Mouse (Mus musculus): ENCODE data around the gene Smox. TPM values are rescaled to one million over a fixed set of nuclear protein-coding genes. Genes with fewer than 3 reads are reported as not detected.

The Smox gene
- polyA plus RNA-seq, 1 experiment from 2014 or later: 35.7 TPM

DNA sequence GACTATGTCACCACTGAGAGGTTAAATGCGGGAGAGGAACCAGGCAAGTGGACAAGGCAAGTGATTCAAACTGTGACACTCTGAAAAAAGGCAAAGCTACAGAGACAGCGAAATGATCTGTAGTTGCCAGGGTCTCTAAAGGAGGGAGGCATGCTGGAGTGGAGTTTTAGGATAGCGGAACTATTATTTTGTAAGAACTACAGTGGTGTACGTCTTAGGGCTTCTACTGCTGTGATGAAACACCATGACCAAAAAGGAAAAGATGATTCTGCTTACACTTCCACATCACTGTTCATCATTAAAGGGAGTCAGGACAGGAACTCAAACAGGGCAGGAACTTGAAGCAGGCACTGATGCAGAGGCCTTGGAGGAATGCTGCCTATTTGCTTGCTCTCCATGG lies 12.4 kb upstream of the Smox start:
- 85% methylated on average over 4 of the region's 4 CpGs for WGBS
- H3K4me2 ChIP-seq (ENCODE audit: low read depth, low read length): no peak overlapping the region
- no peak overlapping the region for H3K4me3 ChIP-seq (replicated peaks; ENCODE audit: low read length)
- H3K9me3 ChIP-seq (replicated peaks; ENCODE audit: control insufficient read depth, low read length): no peaks in the 10 kb centered on the region
- H3K9ac ChIP-seq (ENCODE audit: low read length): no peak overlapping the region
- H3K27me3 ChIP-seq (ENCODE audit: control insufficient read depth, insufficient read depth, low read length): no peaks in the 10 kb centered on the region
- H3K4me1 ChIP-seq (ENCODE audit: control insufficient read depth, insufficient read depth, low read length): no peaks in the 10 kb centered on the region
- H3K27ac ChIP-seq (ENCODE audit: low read length): no peak overlapping the region
- no peaks in the 10 kb centered on the region for H3K36me3 ChIP-seq (ENCODE audit: control insufficient read depth, insufficient read depth, low read length)
- no peak for ATAC-seq (ENCODE audit: insufficient read depth, low FRiP score)

DNA sequence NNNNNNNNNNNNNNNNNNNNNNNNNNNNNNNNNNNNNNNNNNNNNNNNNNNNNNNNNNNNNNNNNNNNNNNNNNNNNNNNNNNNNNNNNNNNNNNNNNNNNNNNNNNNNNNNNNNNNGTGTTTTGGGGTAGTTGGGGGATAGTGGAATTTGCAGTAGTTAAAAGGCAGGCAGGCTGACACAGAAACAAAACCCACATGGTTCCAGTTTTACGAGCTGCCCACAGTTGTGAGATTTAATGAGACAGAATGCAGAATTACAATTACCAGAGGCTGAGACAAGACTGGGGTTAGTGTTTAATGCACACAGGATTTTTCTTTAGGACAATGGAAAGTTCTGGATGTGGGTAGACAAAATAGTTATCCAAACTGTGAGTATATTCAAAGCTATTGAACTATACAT lies 9.6 kb upstream of the Smox start:
- 72% methylated on average over 1 of the region's 1 CpGs for WGBS

DNA sequence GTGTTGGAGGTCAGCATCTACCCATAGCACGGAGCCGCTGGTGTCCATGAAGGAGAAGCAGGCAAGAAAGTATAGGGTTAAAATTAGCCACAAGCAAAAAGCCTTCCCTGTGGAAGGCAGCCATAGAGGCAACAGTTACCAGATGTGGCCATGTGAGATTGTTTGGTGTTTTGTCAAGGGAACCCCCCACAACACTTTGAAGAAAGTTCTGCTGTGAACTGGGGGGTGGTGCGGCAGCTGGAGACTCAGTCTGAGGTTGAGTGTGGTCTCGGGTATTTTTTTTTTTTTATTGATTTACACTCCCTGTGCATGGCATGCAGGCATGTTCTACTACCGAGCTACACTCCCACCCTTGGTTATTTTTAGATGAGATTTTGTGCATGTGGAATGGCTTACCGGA lies 8.8 kb upstream of the Smox start:
- no peaks in the 10 kb centered on the region for H3K4me1 ChIP-seq (ENCODE audit: control insufficient read depth, insufficient read depth, low read length)
- WGBS: 76% methylated on average over 6 of the region's 6 CpGs
- no peak overlapping the region for H3K4me2 ChIP-seq (ENCODE audit: low read depth, low read length)
- H3K9ac ChIP-seq (ENCODE audit: low read length): no peak overlapping the region
- no peak for ATAC-seq (ENCODE audit: insufficient read depth, low FRiP score)
- no peaks in the 10 kb centered on the region for H3K9me3 ChIP-seq (replicated peaks; ENCODE audit: control insufficient read depth, low read length)
- no peaks in the 10 kb centered on the region for H3K27me3 ChIP-seq (ENCODE audit: control insufficient read depth, insufficient read depth, low read length)
- H3K4me3 ChIP-seq (replicated peaks; ENCODE audit: low read length): no peak overlapping the region
- H3K36me3 ChIP-seq (ENCODE audit: control insufficient read depth, insufficient read depth, low read length): no peaks in the 10 kb centered on the region
- H3K27ac ChIP-seq (ENCODE audit: low read length): no peak overlapping the region

More for the DNA sequence above, 9.6 kb upstream of the Smox start:
- H3K27ac ChIP-seq (ENCODE audit: low read length): no peak overlapping the region
- no peaks in the 10 kb centered on the region for H3K27me3 ChIP-seq (ENCODE audit: control insufficient read depth, insufficient read depth, low read length)
- no peaks in the 10 kb centered on the region for H3K4me1 ChIP-seq (ENCODE audit: control insufficient read depth, insufficient read depth, low read length)
- H3K9ac ChIP-seq (ENCODE audit: low read length): no peak overlapping the region
- ATAC-seq (ENCODE audit: insufficient read depth, low FRiP score): no peak
- no peaks in the 10 kb centered on the region for H3K9me3 ChIP-seq (replicated peaks; ENCODE audit: control insufficient read depth, low read length)
- H3K4me3 ChIP-seq (replicated peaks; ENCODE audit: low read length): no peak overlapping the region
- H3K36me3 ChIP-seq (ENCODE audit: control insufficient read depth, insufficient read depth, low read length): no peaks in the 10 kb centered on the region
- H3K4me2 ChIP-seq (ENCODE audit: low read depth, low read length): no peak overlapping the region

DNA sequence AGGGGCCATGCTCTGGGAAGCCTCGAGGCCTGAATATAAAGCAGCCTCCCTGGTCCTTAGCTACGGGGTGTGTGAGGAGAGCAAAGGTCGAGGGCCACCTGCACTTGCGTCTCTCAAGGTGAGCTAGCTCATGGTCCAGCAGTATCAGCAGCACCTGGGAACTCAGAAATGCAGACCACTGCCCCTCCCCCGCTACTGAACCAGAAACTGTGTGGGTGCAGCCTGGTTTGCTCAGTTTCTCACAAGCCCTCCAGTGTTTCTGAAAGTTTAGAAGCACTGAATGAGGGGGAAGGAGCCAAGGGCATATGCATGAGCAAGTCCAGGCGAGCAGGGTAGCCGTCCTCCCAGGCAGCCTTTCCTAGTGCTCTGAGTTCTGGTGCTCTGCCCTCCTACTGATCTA lies 7.7 kb upstream of the Smox start:
- H3K4me3 ChIP-seq (replicated peaks; ENCODE audit: low read length): no peak overlapping the region
- no peak overlapping the region for H3K9ac ChIP-seq (ENCODE audit: low read length)
- WGBS: 72% methylated on average over 7 of the region's 7 CpGs
- H3K9me3 ChIP-seq (replicated peaks; ENCODE audit: control insufficient read depth, low read length): no peaks in the 10 kb centered on the region
- H3K27me3 ChIP-seq (ENCODE audit: control insufficient read depth, insufficient read depth, low read length): no peaks in the 10 kb centered on the region
- H3K27ac ChIP-seq (ENCODE audit: low read length): no peak overlapping the region
- H3K4me2 ChIP-seq (ENCODE audit: low read depth, low read length): no peak overlapping the region
- ATAC-seq (ENCODE audit: insufficient read depth, low FRiP score): no peak
- no peaks in the 10 kb centered on the region for H3K4me1 ChIP-seq (ENCODE audit: control insufficient read depth, insufficient read depth, low read length)
- H3K36me3 ChIP-seq (ENCODE audit: control insufficient read depth, insufficient read depth, low read length): no peaks in the 10 kb centered on the region

DNA sequence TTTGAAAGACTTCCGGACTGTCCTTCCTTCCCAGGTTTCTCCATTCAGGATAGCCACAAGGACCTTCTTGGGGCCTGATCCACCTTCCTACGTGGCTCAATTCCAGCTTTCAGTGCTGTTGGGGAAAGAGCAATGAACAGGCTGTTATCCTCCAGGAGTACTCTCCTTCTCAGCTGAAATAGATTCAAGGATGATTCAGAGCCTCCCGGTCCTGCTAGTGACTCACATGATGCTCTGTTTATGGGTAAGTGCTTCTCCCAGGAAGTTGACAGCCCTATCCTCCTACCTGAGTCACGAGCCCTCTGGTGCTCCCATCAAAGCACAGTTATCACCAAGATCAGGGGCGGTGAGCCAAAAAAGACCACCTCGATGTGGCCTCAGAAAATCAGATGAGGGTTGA lies 7.1 kb upstream of the Smox start:
- WGBS: 75% methylated on average over 6 of the region's 6 CpGs
- H3K36me3 ChIP-seq (ENCODE audit: control insufficient read depth, insufficient read depth, low read length): no peaks in the 10 kb centered on the region
- H3K9ac ChIP-seq (ENCODE audit: low read length): no peak overlapping the region
- no peak overlapping the region for H3K4me3 ChIP-seq (replicated peaks; ENCODE audit: low read length)
- H3K27me3 ChIP-seq (ENCODE audit: control insufficient read depth, insufficient read depth, low read length): no peaks in the 10 kb centered on the region
- no peaks in the 10 kb centered on the region for H3K9me3 ChIP-seq (replicated peaks; ENCODE audit: control insufficient read depth, low read length)
- H3K4me1 ChIP-seq (ENCODE audit: control insufficient read depth, insufficient read depth, low read length): no peaks in the 10 kb centered on the region
- no peak overlapping the region for H3K4me2 ChIP-seq (ENCODE audit: low read depth, low read length)
- no peak for ATAC-seq (ENCODE audit: insufficient read depth, low FRiP score)
- no peak overlapping the region for H3K27ac ChIP-seq (ENCODE audit: low read length)

DNA sequence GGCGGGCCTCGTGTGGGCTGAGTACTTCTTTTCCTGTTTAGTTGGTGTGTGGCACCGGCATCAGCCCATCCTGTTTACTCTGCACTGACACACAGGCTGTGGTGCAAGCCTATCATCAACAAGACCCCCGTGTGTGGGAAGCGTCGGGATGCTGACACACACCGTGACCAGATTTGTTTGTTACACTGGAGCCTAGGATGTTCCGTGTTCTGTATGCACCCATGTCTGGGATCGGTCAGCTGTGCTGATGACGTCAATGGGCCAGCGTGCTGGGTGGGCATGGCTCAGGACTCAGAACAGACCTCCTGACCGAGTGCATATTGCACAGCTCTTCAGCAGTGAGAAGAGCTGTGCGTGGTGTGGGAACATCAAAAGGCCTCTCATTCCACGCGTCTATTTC lies 6.2 kb upstream of the Smox start:
- H3K9ac ChIP-seq (ENCODE audit: low read length): no peak overlapping the region
- 84% methylated on average over 15 of the region's 15 CpGs for WGBS
- no peak overlapping the region for H3K4me3 ChIP-seq (replicated peaks; ENCODE audit: low read length)
- H3K36me3 ChIP-seq (ENCODE audit: control insufficient read depth, insufficient read depth, low read length): no peaks in the 10 kb centered on the region
- no peaks in the 10 kb centered on the region for H3K4me1 ChIP-seq (ENCODE audit: control insufficient read depth, insufficient read depth, low read length)
- H3K27ac ChIP-seq (ENCODE audit: low read length): no peak overlapping the region
- no peaks in the 10 kb centered on the region for H3K9me3 ChIP-seq (replicated peaks; ENCODE audit: control insufficient read depth, low read length)
- ATAC-seq (ENCODE audit: insufficient read depth, low FRiP score): no peak
- no peaks in the 10 kb centered on the region for H3K27me3 ChIP-seq (ENCODE audit: control insufficient read depth, insufficient read depth, low read length)
- no peak overlapping the region for H3K4me2 ChIP-seq (ENCODE audit: low read depth, low read length)

DNA sequence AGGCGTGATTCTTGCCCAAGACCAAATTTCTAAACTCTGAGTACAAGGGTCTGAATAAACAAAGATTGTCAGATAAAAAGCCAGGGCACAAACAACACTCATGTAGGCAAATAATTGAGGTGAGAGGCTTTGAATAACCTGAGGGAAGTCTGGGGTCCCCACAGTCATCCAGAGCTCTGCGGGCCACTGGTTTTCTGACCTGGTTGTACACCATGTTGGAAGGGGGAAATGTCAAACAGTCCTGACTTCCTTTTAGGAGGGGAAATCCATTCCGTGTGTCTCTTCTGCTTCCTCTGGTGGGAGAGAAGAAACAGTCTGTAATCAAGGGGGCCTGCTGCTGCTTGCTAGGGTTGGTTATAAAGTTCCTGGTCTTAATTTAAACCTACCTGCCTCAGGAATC lies 5.2 kb upstream of the Smox start:
- no peaks in the 10 kb centered on the region for H3K27me3 ChIP-seq (ENCODE audit: control insufficient read depth, insufficient read depth, low read length)
- no peak overlapping the region for H3K27ac ChIP-seq (ENCODE audit: low read length)
- no peak overlapping the region for H3K4me2 ChIP-seq (ENCODE audit: low read depth, low read length)
- ATAC-seq (ENCODE audit: insufficient read depth, low FRiP score): no peak
- H3K36me3 ChIP-seq (ENCODE audit: control insufficient read depth, insufficient read depth, low read length): no peaks in the 10 kb centered on the region
- H3K4me3 ChIP-seq (replicated peaks; ENCODE audit: low read length): no peak overlapping the region
- H3K4me1 ChIP-seq (ENCODE audit: control insufficient read depth, insufficient read depth, low read length): no peaks in the 10 kb centered on the region
- H3K9me3 ChIP-seq (replicated peaks; ENCODE audit: control insufficient read depth, low read length): no peaks in the 10 kb centered on the region
- H3K9ac ChIP-seq (ENCODE audit: low read length): no peak overlapping the region
- WGBS: 85% methylated on average over 3 of the region's 3 CpGs

DNA sequence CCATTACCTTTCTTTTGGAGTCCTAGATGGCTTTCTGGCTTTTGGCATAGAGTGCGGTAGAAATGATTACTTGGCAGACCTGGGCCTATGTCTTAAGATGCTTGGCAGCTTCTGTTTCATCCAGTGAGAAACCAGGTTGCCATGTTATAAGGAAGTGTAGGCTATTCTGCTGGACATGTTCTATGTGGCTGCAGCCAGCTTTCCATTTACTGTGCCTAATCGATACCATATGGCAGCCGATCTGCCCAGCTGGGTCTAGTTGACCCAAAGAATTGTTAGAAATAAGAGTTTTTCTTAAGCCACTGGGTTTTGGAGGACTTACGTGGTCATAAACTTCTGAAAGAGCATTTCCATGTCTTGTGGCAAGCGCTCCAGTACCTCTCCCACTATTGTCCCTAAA lies 4.0 kb upstream of the Smox start:
- no peak overlapping the region for H3K9ac ChIP-seq (ENCODE audit: low read length)
- H3K9me3 ChIP-seq (replicated peaks; ENCODE audit: control insufficient read depth, low read length): no peaks in the 10 kb centered on the region
- WGBS: 94% methylated on average over 5 of the region's 5 CpGs
- no peak overlapping the region for H3K4me3 ChIP-seq (replicated peaks; ENCODE audit: low read length)
- peaks cover under 1% of the 10 kb centered on the region; the same call in 1 of the 2 replicates for H3K4me1 ChIP-seq (ENCODE audit: control insufficient read depth, insufficient read depth, low read length)
- no peaks in the 10 kb centered on the region for H3K36me3 ChIP-seq (ENCODE audit: control insufficient read depth, insufficient read depth, low read length)
- H3K4me2 ChIP-seq (ENCODE audit: low read depth, low read length): no peak overlapping the region
- no peaks in the 10 kb centered on the region for H3K27me3 ChIP-seq (ENCODE audit: control insufficient read depth, insufficient read depth, low read length)
- H3K27ac ChIP-seq (ENCODE audit: low read length): no peak overlapping the region
- no peak for ATAC-seq (ENCODE audit: insufficient read depth, low FRiP score)

DNA sequence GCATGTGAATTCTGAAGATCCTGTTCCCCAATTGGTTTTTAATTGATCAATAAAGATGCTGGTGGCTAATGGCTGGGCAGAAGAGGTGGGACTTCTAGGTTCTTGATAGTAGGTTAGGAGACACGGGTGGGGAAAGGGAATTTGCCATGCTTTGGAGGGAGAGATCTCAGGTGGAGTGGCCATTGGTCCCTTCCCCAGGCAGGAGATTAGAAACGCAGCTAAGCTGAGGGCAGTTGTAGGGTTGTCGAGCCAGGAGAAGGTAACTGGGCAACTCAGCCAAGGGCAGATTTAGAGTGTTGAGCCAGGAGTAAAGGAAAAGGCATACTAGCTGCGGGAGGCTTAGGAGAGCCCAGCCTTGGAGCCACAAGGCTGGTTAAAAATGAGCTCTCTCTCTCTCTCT lies 3.0 kb upstream of the Smox start:
- H3K9me3 ChIP-seq (replicated peaks; ENCODE audit: control insufficient read depth, low read length): no peaks in the 10 kb centered on the region
- H3K4me3 ChIP-seq (replicated peaks; ENCODE audit: low read length): no peak overlapping the region
- WGBS: 72% methylated on average over 4 of the region's 4 CpGs
- peaks cover 8% of the 10 kb centered on the region for H3K4me1 ChIP-seq (ENCODE audit: control insufficient read depth, insufficient read depth, low read length)
- H3K27me3 ChIP-seq (ENCODE audit: control insufficient read depth, insufficient read depth, low read length): no peaks in the 10 kb centered on the region
- no peaks in the 10 kb centered on the region for H3K36me3 ChIP-seq (ENCODE audit: control insufficient read depth, insufficient read depth, low read length)
- no peak overlapping the region for H3K4me2 ChIP-seq (ENCODE audit: low read depth, low read length)
- no peak overlapping the region for H3K27ac ChIP-seq (ENCODE audit: low read length)
- no peak for ATAC-seq (ENCODE audit: insufficient read depth, low FRiP score)
- no peak overlapping the region for H3K9ac ChIP-seq (ENCODE audit: low read length)

DNA sequence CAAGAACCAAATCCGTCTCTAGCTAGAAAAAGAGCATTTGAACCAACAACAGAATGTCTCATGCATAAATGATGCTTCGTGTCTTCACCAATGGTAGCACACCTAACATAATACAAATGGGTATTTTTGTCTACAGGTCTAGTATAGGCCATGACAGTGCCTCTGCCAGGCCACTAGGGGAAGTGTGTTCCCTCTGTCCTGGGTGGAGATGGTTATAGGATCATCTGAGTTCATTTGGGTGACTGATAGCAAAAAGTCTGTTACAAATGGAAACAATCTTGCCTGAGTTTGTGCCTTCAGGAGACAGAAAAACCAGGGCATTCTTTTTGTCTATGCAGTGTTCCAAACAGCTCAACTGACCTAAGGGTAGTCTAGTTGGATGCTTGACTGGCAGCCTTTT lies 2.4 kb upstream of the Smox start:
- no peak overlapping the region for H3K9ac ChIP-seq (ENCODE audit: low read length)
- no peak for ATAC-seq (ENCODE audit: insufficient read depth, low FRiP score)
- no peaks in the 10 kb centered on the region for H3K27me3 ChIP-seq (ENCODE audit: control insufficient read depth, insufficient read depth, low read length)
- no peaks in the 10 kb centered on the region for H3K36me3 ChIP-seq (ENCODE audit: control insufficient read depth, insufficient read depth, low read length)
- H3K4me3 ChIP-seq (replicated peaks; ENCODE audit: low read length): no peak overlapping the region
- no peak overlapping the region for H3K27ac ChIP-seq (ENCODE audit: low read length)
- WGBS: 83% methylated on average over 2 of the region's 2 CpGs
- no peaks in the 10 kb centered on the region for H3K9me3 ChIP-seq (replicated peaks; ENCODE audit: control insufficient read depth, low read length)
- no peak overlapping the region for H3K4me2 ChIP-seq (ENCODE audit: low read depth, low read length)
- H3K4me1 ChIP-seq (ENCODE audit: control insufficient read depth, insufficient read depth, low read length): peaks cover 8% of the 10 kb centered on the region
